Mouse (Mus musculus): ENCODE measurements around the gene Gpcpd1.

Gpcpd1 gene

GRCm38 (mm10) chr2:132517194-132517836 lies 70.2 kb downstream of the Gpcpd1 start:
- no peak for DNase-seq (ENCODE audit: low spot score in 2 of 2)

- peak; percentile 48 to 55 for DNase-seq (ENCODE audit: low spot score in 2 of 2)
Observed at GRCm38 (mm10) chr2:132516130-132517030, 71.1 kb downstream of the Gpcpd1 start.

GRCm38 (mm10) chr2:132515607-132516006 lies 71.9 kb downstream of the Gpcpd1 start:
- no peak for DNase-seq (ENCODE audit: low spot score in 2 of 2)

- DNase-seq (ENCODE audit: low spot score in 2 of 2): no peak
Observed at GRCm38 (mm10) chr2:132515076-132515475, 72.5 kb downstream of the Gpcpd1 start.

GRCm38 (mm10) chr2:132514353-132514752 lies 73.2 kb downstream of the Gpcpd1 start:
- no peak for DNase-seq (ENCODE audit: low spot score in 2 of 2)

- DNase-seq (ENCODE audit: low spot score in 2 of 2): no peak
Observed at GRCm38 (mm10) chr2:132513371-132514181, 74.0 kb downstream of the Gpcpd1 start.

- no peak for DNase-seq (ENCODE audit: low spot score in 2 of 2)
Observed at GRCm38 (mm10) chr2:132512977-132513351, 74.6 kb downstream of the Gpcpd1 start.

GRCm38 (mm10) chr2:132512051-132512976 lies 75.2 kb downstream of the Gpcpd1 start:
- no peak for DNase-seq (ENCODE audit: low spot score in 2 of 2)

GRCm38 (mm10) chr2:132511011-132511818 lies 76.3 kb downstream of the Gpcpd1 start:
- DNase-seq (ENCODE audit: low spot score in 2 of 2): no peak

- no peak for DNase-seq (ENCODE audit: low spot score in 2 of 2)
Observed at GRCm38 (mm10) chr2:132509714-132510113, 77.8 kb downstream of the Gpcpd1 start.

- no peak for DNase-seq (ENCODE audit: low spot score in 2 of 2)
Observed at GRCm38 (mm10) chr2:132509261-132509660, 78.3 kb downstream of the Gpcpd1 start.

GRCm38 (mm10) chr2:132507521-132507920 lies 80.0 kb downstream of the Gpcpd1 start:
- no peak for DNase-seq (ENCODE audit: low spot score in 2 of 2)

- no peak for DNase-seq (ENCODE audit: low spot score in 2 of 2)
Observed at GRCm38 (mm10) chr2:132507091-132507490, 80.4 kb downstream of the Gpcpd1 start.

- no peak for DNase-seq (ENCODE audit: low spot score in 2 of 2)
Observed at GRCm38 (mm10) chr2:132505828-132506227, 81.7 kb downstream of the Gpcpd1 start.

GRCm38 (mm10) chr2:132498344-132498743 lies 89.2 kb downstream of the Gpcpd1 start:
- DNase-seq (ENCODE audit: low spot score in 2 of 2): no peak

GRCm38 (mm10) chr2:132497412-132498135 lies 90.0 kb downstream of the Gpcpd1 start:
- no peak for DNase-seq (ENCODE audit: low spot score in 2 of 2)

GRCm38 (mm10) chr2:132493184-132493583 lies 94.3 kb downstream of the Gpcpd1 start:
- DNase-seq (ENCODE audit: low spot score in 2 of 2): no peak

- DNase-seq (ENCODE audit: low spot score in 2 of 2): peak; percentile 18 to 32
Observed at GRCm38 (mm10) chr2:132485454-132485853, 102.1 kb downstream of the Gpcpd1 start.

GRCm38 (mm10) chr2:132481547-132481946 lies 106.0 kb downstream of the Gpcpd1 start:
- DNase-seq (ENCODE audit: low spot score in 2 of 2): no peak

Data from urinary bladder, postnatal 36 days (tissue).